Mouse (Mus musculus) olfactory bulb, adult 2 months (tissue): ENCODE data around the gene Igf1r.

Source experiments
- CTCF ChIP-seq: fragments of 200-500 bp; IDR thresholded peaks from 2 replicates; pipeline ENCODE4 v1.5.1; 2012; ENCODE audit warnings: low read depth, mild to moderate bottlenecking, low read length, moderate library complexity; ENCODE audit not compliant: insufficient read depth
- POLR2A ChIP-seq: fragments of 200-500 bp; IDR thresholded peaks from 2 replicates; pipeline ENCODE4 v1.6.1; 2012; ENCODE audit warnings: mild to moderate bottlenecking, low read depth, low read length, moderate library complexity; ENCODE audit not compliant: insufficient read depth

DNA sequence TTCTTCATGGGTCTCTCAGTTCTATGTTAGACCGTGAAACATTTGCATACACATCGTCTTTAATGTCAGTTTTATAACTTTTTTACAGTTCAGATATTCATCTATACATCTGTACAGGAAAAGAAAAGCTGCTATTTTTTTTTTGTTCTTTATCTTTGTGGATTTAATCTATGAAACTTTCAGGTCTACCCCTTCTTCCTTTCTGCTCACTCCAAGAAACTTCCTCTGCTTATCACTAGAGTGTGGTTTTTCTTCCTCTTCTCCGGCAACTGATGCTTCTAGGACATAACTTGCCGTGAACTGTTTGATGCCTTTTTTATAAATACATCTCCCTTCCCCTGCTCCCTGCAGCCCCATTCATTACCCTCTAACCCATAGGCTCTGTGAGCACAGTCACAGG lies 275.0 kb downstream of the Igf1r start:
- TF ChIP-seq POLR2A: no peak
- TF ChIP-seq CTCF: no peak
